Mouse (Mus musculus) thymus, adult 2 months (tissue): Measurements from ENCODE around the gene Tbx19.

Source experiments
- CTCF ChIP-seq: fragments of 200-500 bp; IDR thresholded peaks from 2 replicates; pipeline ENCODE4 v1.5.1; 2012; ENCODE audit warnings: mild to moderate bottlenecking, control low read depth, low read length, moderate library complexity, borderline replicate concordance; ENCODE audit not compliant: control insufficient read depth, poor library complexity, insufficient read depth; ENCODE audit errors: extremely low read depth
- POLR2A ChIP-seq: fragments of 200-500 bp; IDR thresholded peaks from 2 replicates; pipeline ENCODE4 v1.6.1; 2012; ENCODE audit warnings: mild to moderate bottlenecking, low read length, control low read depth, moderate library complexity; ENCODE audit not compliant: control insufficient read depth, poor library complexity, insufficient read depth; ENCODE audit errors: extremely low read depth

- no peak for TF ChIP-seq CTCF
- TF ChIP-seq POLR2A, result no peak
These were observed 26.7 kb downstream of the Tbx19 start for GRCm38 (mm10) chr1:165133858-165134257.
